Mouse (Mus musculus): ENCODE results near the gene Ndufb7. TPM values are rescaled to one million over a fixed set of nuclear protein-coding genes. Genes with fewer than 3 reads are reported as not detected.

Gene Ndufb7
- polyA plus RNA-seq, 1 experiment: 338 TPM

GRCm38 (mm10) chr8:83573140-83573875 is 6.8 kb downstream of the Ndufb7 start:
- no peak for TF ChIP-seq GATA1 (IDR thresholded peaks at IDR 0.05; ENCODE audit: low read length)

DNA sequence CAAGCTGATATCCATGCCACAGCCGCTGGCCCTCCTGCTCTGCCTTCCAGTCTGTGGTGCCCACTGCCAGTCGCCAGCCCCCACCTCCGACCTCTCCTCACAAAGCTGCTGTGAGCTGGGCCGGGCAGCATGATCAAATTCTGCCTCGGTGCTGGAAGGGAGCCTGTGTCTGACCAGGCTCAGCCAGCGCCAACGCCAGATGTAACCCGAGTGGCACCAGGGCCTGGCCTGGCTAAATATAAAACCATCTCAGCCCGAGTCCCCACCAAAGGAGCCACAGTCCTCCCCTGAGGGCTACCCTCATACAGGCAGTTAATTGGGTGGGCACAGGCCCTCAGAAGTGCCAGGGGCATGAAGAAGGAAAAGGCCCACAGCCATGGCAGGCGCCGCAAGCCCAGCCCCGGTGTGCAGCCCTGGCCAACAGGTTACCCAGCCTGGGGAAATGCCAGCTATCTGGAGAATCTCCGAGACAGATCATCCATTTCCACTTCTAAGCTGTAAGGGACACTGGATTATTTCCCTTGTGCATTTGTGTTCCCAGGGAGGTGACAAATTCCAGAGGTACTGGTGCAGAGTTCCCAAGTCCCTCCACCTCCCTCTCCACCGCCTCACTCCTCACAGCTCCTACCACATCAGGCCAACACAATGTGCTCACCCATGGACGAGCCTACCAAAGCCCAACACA is 8.3 kb downstream of the Ndufb7 start:
- TF ChIP-seq GATA1 (IDR thresholded peaks at IDR 0.05; ENCODE audit: low read length): no peak

GRCm38 (mm10) chr8:83575561-83576515 is 9.4 kb downstream of the Ndufb7 start:
- TF ChIP-seq GATA1 (IDR thresholded peaks at IDR 0.05; ENCODE audit: low read length): no peak

DNA sequence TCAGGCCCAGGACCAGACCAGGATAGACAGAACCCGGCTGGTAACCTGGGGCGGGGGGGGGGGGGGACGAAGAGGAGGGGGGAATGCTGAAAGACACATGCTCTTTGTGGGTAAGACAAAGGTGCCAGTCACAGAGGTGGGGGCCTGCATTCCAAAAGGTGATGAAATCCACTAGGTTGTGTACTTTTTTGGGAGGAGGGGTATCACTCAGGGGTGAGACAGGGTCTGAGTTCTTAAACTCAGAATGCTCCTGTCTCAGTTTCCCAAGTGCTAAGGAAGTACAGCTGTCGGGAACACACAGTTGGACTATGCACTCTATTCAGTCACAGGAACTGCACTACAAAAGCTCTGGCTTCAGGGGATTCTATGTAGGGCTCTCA is 10.0 kb downstream of the Ndufb7 start:
- TF ChIP-seq GATA1 (IDR thresholded peaks at IDR 0.05; ENCODE audit: low read length): no peak

GRCm38 (mm10) chr8:83576921-83577320 is 10.4 kb downstream of the Ndufb7 start:
- no peak for TF ChIP-seq GATA1 (IDR thresholded peaks at IDR 0.05; ENCODE audit: low read length)

- TF ChIP-seq GATA1 (IDR thresholded peaks at IDR 0.05; ENCODE audit: low read length): no peak
These were observed 10.9 kb downstream of the Ndufb7 start for GRCm38 (mm10) chr8:83577384-83577791.

DNA sequence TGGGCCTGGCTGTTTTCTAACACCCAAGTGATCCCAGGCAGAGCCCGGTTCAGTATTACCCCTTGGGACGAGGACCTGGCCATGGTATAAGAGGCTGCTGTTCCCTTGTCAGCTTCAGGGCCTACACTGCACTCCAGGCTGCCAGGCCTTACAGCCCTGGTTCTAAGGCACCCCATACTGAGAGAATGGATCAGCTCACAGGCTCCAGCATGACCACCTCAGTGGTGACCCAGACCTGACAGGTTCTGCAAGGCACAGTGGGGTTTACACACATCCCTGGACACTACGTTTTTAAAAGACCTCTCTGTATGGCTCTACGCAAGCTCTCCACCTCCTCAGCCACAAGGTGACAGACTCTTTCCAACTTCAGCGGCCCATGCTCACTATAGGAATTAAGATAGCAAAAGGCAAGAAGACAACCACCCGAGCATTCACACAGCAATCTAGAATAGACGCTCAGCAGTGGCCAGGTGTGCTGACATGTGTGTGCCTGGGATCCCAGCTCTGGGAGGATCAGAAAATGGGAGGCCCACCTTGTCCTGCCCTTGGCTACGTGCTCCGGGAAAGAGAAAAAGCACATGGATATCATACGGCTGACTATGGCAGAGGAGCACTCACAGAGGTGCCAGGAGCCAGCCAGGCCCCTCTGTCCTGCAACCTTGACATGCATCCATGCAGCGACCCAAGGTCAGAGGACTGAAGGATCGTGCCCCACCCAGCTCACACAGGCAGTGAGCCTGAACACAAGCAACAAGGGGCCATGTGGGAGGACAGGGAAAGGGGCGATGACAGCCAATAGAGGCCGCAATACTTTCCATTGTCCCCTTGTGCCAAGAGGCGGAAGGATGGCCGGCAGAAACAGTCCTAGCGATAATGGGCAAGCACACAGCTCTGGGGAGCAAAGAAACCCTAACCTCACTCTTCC is 11.9 kb downstream of the Ndufb7 start:
- TF ChIP-seq GATA1 (IDR thresholded peaks at IDR 0.05; ENCODE audit: low read length): no peak

DNA sequence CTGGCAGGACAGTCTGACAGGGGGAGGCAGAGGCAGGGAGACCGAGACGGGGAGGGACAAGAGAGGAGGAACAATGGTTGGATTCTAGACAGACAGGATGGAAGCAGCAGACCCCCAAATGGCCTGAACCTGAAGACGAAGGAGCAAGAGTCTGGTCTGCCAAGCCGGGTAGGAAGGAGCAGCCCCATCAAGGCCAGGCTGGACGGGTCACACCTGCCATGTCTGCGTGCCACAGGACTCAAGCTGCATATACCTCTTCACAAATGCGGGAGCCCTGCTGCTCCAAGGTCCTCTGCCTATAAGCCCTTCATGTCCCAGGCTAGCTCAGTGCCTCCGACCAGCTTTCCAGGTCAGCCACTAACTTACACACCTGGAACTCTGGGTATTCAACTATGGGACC is 13.2 kb downstream of the Ndufb7 start:
- no peak for TF ChIP-seq GATA1 (IDR thresholded peaks at IDR 0.05; ENCODE audit: low read length)

- TF ChIP-seq GATA1 (IDR thresholded peaks at IDR 0.05; ENCODE audit: low read length): no peak
These were observed 14.4 kb downstream of the Ndufb7 start for GRCm38 (mm10) chr8:83580826-83581225.

DNA sequence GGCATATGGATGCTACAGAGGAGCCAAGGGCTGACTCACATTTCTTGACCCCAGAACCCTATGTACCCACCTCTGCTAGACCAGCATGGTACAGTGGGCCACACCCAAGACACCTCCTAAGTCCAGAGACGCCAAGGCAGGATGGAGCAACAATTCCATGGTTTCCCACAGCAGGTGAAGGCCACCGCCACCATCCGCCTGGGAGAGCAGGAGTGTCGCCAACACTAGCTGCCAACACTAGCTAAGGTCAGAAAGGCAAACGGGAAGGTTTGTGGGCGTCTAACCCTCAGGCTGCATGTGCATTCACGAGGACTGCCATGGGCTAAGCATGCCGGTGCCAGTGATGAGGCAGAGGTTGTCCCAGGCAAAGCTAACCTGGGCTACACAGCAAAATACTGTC is 15.8 kb downstream of the Ndufb7 start:
- TF ChIP-seq GATA1 (IDR thresholded peaks at IDR 0.05; ENCODE audit: low read length): no peak

GRCm38 (mm10) chr8:83583236-83583635 is 16.8 kb downstream of the Ndufb7 start:
- no peak for TF ChIP-seq GATA1 (IDR thresholded peaks at IDR 0.05; ENCODE audit: low read length)

GRCm38 (mm10) chr8:83584771-83585170 is 18.3 kb downstream of the Ndufb7 start:
- TF ChIP-seq GATA1 (IDR thresholded peaks at IDR 0.05; ENCODE audit: low read length): no peak

GRCm38 (mm10) chr8:83585333-83585732 is 18.9 kb downstream of the Ndufb7 start:
- TF ChIP-seq GATA1 (IDR thresholded peaks at IDR 0.05; ENCODE audit: low read length): no peak

- no peak for TF ChIP-seq GATA1 (IDR thresholded peaks at IDR 0.05; ENCODE audit: low read length)
These were observed 21.2 kb downstream of the Ndufb7 start for GRCm38 (mm10) chr8:83587644-83588043.

GRCm38 (mm10) chr8:83588886-83589285 is 22.4 kb downstream of the Ndufb7 start:
- no peak for TF ChIP-seq GATA1 (IDR thresholded peaks at IDR 0.05; ENCODE audit: low read length)

All from G1E-ER4 (cell line).